Mouse (Mus musculus): ENCODE data around the gene Tra2a. TPM values are rescaled to one million over a fixed set of nuclear protein-coding genes. Genes with fewer than 3 reads are reported as not detected.
A peak's percentile ranks its signal among the peaks of the same experiment; 100 is the strongest.

The Tra2a gene
- total and polyA plus RNA-seq, 3 experiments, result 35.7 to 174 (median 160) TPM

GRCm38 (mm10) chr6:49211596-49211995 lies 52.2 kb downstream of the Tra2a start:
- ATAC-seq (ENCODE audit: extremely low read depth, insufficient number of reproducible peaks, low FRiP score, poor library complexity, severe bottlenecking) (no peak), DNase-seq (ENCODE audit: low spot score) (no peak)
- H3K36me3 ChIP-seq (replicated peaks), result peaks cover 46% of the 10 kb centered on the region
- no peaks in the 10 kb centered on the region for H3K9me3 ChIP-seq (replicated peaks)
- TF ChIP-seq GATA1 (IDR thresholded peaks at IDR 0.05; ENCODE audit: borderline replicate concordance, low read length), result no peak
- TF ChIP-seq TAL1 (conservative IDR thresholded peaks at IDR 0.05; ENCODE audit: low read depth, low read length), result no peak
- TF ChIP-seq POLR2AphosphoS5 (IDR thresholded peaks at IDR 0.05; ENCODE audit: insufficient replicate concordance, low read depth, low read length), result no peak
- TF ChIP-seq GATA2 (IDR thresholded peaks at IDR 0.05; ENCODE audit: borderline replicate concordance, low read depth, low read length), result no peak
- TF ChIP-seq CTCF (IDR thresholded peaks at IDR 0.05; ENCODE audit: low read depth, low read length), result no peak
- H3K27me3 ChIP-seq (ENCODE audit: insufficient read depth, low read length), result no peaks in the 10 kb centered on the region
- no peak overlapping the region for H3K4me3 ChIP-seq (ENCODE audit: low read depth, low read length)
- H3K4me1 ChIP-seq (ENCODE audit: insufficient read depth, low read depth, low read length), result peaks cover 58% of the 10 kb centered on the region

GRCm38 (mm10) chr6:49209881-49210854 lies 53.7 kb downstream of the Tra2a start:
- Histone ChIP-seq H3K27me3 (ENCODE audit: insufficient read depth, low read length) (no peaks in the 10 kb centered on the region), H3K4me3 (ENCODE audit: low read depth, low read length) (peak overlapping the region; percentile 58), H3K9me3 (replicated peaks) (no peaks in the 10 kb centered on the region), H3K36me3 (replicated peaks) (peaks cover 59% of the 10 kb centered on the region), H3K4me1 (ENCODE audit: insufficient read depth, low read depth, low read length) (peaks cover 62% of the 10 kb centered on the region)
- TF ChIP-seq GATA1 (IDR thresholded peaks at IDR 0.05; ENCODE audit: borderline replicate concordance, low read length) (no peak), CTCF (IDR thresholded peaks at IDR 0.05; ENCODE audit: low read depth, low read length) (no peak), POLR2AphosphoS5 (IDR thresholded peaks at IDR 0.05; ENCODE audit: insufficient replicate concordance, low read depth, low read length) (no peak), GATA2 (IDR thresholded peaks at IDR 0.05; ENCODE audit: borderline replicate concordance, low read depth, low read length) (no peak), TAL1 (conservative IDR thresholded peaks at IDR 0.05; ENCODE audit: low read depth, low read length) (no peak)
- DNase-seq (ENCODE audit: low spot score), result no peak
- no peak for ATAC-seq (ENCODE audit: extremely low read depth, insufficient number of reproducible peaks, low FRiP score, poor library complexity, severe bottlenecking)

DNA sequence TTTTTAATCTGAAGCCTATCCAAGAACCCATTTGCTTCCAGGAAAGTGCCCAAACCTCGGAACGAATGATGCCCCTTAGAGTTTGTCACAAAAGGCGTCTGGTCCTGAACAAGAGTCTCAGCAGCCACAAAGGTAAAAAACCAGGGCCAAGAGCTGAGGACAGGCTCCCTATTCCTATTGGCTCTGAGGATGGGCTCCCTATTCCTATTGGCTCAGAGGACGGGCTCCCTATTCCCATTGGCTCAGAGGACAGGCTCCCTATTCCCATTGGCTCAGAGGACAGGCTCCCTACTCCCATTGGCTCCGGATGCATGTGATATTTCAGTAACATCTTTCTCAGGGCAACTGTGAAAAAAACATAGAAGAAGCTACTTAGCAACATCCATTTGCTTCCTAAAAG lies 54.9 kb downstream of the Tra2a start:
- peak; percentile 44; the same call in 1 of the 2 replicates for ATAC-seq (ENCODE audit: extremely low read depth, insufficient number of reproducible peaks, low FRiP score, poor library complexity, severe bottlenecking)
- Histone ChIP-seq H3K27me3 (ENCODE audit: insufficient read depth, low read length) (no peaks in the 10 kb centered on the region), H3K4me1 (ENCODE audit: insufficient read depth, low read depth, low read length) (peaks cover 62% of the 10 kb centered on the region), H3K9me3 (replicated peaks) (no peaks in the 10 kb centered on the region), H3K36me3 (replicated peaks) (peaks cover 70% of the 10 kb centered on the region), H3K4me3 (ENCODE audit: low read depth, low read length) (no peak overlapping the region)
- no peak for DNase-seq (ENCODE audit: low spot score)
- no peak for TF ChIP-seq GATA1 (IDR thresholded peaks at IDR 0.05; ENCODE audit: borderline replicate concordance, low read length)
- TF ChIP-seq TAL1 (conservative IDR thresholded peaks at IDR 0.05; ENCODE audit: low read depth, low read length), result no peak
- no peak for TF ChIP-seq POLR2AphosphoS5 (IDR thresholded peaks at IDR 0.05; ENCODE audit: insufficient replicate concordance, low read depth, low read length)
- TF ChIP-seq GATA2 (IDR thresholded peaks at IDR 0.05; ENCODE audit: borderline replicate concordance, low read depth, low read length), result no peak
- TF ChIP-seq CTCF (IDR thresholded peaks at IDR 0.05; ENCODE audit: low read depth, low read length), result no peak

DNA sequence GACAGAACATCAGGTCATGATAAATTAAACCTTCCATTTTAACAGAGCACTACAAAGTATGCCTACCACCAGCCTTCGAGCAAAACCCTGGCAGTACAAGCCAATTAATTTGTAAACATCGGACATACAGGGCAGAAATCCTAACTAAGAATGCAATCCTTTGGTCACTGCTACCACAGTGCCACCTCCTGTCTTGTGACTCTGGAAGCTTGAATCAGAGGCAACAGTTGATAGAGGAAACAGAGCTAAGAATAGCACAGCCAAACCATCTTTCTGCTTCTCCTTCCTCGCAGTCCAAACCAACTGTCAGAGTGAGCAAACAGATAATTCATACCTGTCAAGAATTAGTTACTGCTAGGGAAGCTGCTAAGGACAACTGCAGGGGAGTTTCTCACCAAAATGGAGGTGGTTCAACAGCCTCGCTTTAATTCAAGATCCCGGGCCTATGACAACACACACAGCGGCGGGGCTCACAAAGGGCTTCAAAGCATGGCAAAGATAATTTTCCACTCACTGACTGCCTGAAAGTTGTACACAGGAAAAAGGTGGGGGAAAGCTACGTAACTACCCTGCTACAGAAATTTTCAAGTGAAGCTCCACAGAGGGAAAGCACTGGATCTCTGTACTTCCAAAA lies 55.4 kb downstream of the Tra2a start:
- no peak for ATAC-seq (ENCODE audit: extremely low read depth, insufficient number of reproducible peaks, low FRiP score, poor library complexity, severe bottlenecking)
- no peak for DNase-seq (ENCODE audit: low spot score)
- no peak for TF ChIP-seq GATA1 (IDR thresholded peaks at IDR 0.05; ENCODE audit: borderline replicate concordance, low read length)
- TF ChIP-seq POLR2AphosphoS5 (IDR thresholded peaks at IDR 0.05; ENCODE audit: insufficient replicate concordance, low read depth, low read length), result no peak
- no peak for TF ChIP-seq CTCF (IDR thresholded peaks at IDR 0.05; ENCODE audit: low read depth, low read length)
- no peak for TF ChIP-seq TAL1 (conservative IDR thresholded peaks at IDR 0.05; ENCODE audit: low read depth, low read length)
- no peak for TF ChIP-seq GATA2 (IDR thresholded peaks at IDR 0.05; ENCODE audit: borderline replicate concordance, low read depth, low read length)
- H3K36me3 ChIP-seq (replicated peaks), result peaks cover 75% of the 10 kb centered on the region
- no peak overlapping the region for H3K4me3 ChIP-seq (ENCODE audit: low read depth, low read length)
- no peaks in the 10 kb centered on the region for H3K9me3 ChIP-seq (replicated peaks)
- peaks cover 59% of the 10 kb centered on the region for H3K4me1 ChIP-seq (ENCODE audit: insufficient read depth, low read depth, low read length)
- no peaks in the 10 kb centered on the region for H3K27me3 ChIP-seq (ENCODE audit: insufficient read depth, low read length)

- no peak overlapping the region for H3K4me3 ChIP-seq (ENCODE audit: low read depth, low read length)
- H3K4me1 ChIP-seq (ENCODE audit: insufficient read depth, low read depth, low read length), result peaks cover 40% of the 10 kb centered on the region
- no peaks in the 10 kb centered on the region for H3K9me3 ChIP-seq (replicated peaks)
- H3K27me3 ChIP-seq (ENCODE audit: insufficient read depth, low read length), result no peaks in the 10 kb centered on the region
- H3K36me3 ChIP-seq (replicated peaks), result peaks cover 84% of the 10 kb centered on the region
- ATAC-seq (ENCODE audit: extremely low read depth, insufficient number of reproducible peaks, low FRiP score, poor library complexity, severe bottlenecking) (no peak), DNase-seq (ENCODE audit: low spot score) (no peak)
- no peak for TF ChIP-seq POLR2AphosphoS5 (IDR thresholded peaks at IDR 0.05; ENCODE audit: insufficient replicate concordance, low read depth, low read length)
- TF ChIP-seq CTCF (IDR thresholded peaks at IDR 0.05; ENCODE audit: low read depth, low read length), result no peak
- no peak for TF ChIP-seq GATA2 (IDR thresholded peaks at IDR 0.05; ENCODE audit: borderline replicate concordance, low read depth, low read length)
- TF ChIP-seq GATA1 (IDR thresholded peaks at IDR 0.05; ENCODE audit: borderline replicate concordance, low read length), result no peak
- TF ChIP-seq TAL1 (conservative IDR thresholded peaks at IDR 0.05; ENCODE audit: low read depth, low read length), result no peak
Measured at GRCm38 (mm10) chr6:49206416-49206815, 57.4 kb downstream of the Tra2a start.

- H3K27me3 ChIP-seq (ENCODE audit: insufficient read depth, low read length), result no peaks in the 10 kb centered on the region
- DNase-seq (ENCODE audit: low spot score) (no peak), ATAC-seq (ENCODE audit: extremely low read depth, insufficient number of reproducible peaks, low FRiP score, poor library complexity, severe bottlenecking) (no peak)
- peaks cover 20% of the 10 kb centered on the region for H3K9me3 ChIP-seq (replicated peaks)
- H3K4me3 ChIP-seq (ENCODE audit: low read depth, low read length), result no peak overlapping the region
- TF ChIP-seq CTCF (IDR thresholded peaks at IDR 0.05; ENCODE audit: low read depth, low read length), result no peak
- TF ChIP-seq GATA2 (IDR thresholded peaks at IDR 0.05; ENCODE audit: borderline replicate concordance, low read depth, low read length), result no peak
- TF ChIP-seq TAL1 (conservative IDR thresholded peaks at IDR 0.05; ENCODE audit: low read depth, low read length), result no peak
- no peak for TF ChIP-seq GATA1 (IDR thresholded peaks at IDR 0.05; ENCODE audit: borderline replicate concordance, low read length)
- no peak for TF ChIP-seq POLR2AphosphoS5 (IDR thresholded peaks at IDR 0.05; ENCODE audit: insufficient replicate concordance, low read depth, low read length)
- peaks cover 5% of the 10 kb centered on the region; the same call in 1 of the 2 replicates for H3K4me1 ChIP-seq (ENCODE audit: insufficient read depth, low read depth, low read length)
- peaks cover 80% of the 10 kb centered on the region for H3K36me3 ChIP-seq (replicated peaks)
Measured at GRCm38 (mm10) chr6:49195188-49195587, 68.6 kb downstream of the Tra2a start.
